Mouse (Mus musculus): ENCODE measurements at regions not wholly inside any gene's neighbourhood (a gene's known extent, or its start where the extent isn't known, plus 50 kb on each side); places are given as distances from the start of the nearest gene placed in this dataset.
"Not testable (repeated sequence)": the region's sequence is repeated elsewhere in the genome, so short reads cannot be mapped to it uniquely, and the experiment has no call there.

DNA sequence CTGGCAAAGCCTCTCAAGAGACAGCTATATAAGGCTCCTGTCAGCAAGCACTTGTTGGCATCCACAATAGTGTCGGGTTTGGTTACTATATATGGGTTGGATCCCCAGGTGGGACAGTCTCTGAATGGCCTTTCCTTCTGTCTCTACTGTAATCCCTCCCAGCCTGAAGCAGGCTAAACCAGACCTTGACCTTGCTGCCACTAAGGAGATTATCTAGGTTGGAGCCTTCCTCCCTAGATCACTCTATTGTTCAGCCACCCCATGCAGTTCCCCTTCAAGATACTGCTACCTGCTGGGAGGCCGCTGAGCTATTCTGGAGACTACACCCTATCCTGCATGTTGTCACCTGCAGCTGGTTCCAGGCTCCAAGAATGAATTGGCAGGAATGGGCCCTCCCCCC lies 712.7 kb downstream of the A830018L16Rik start:
- not testable (repeated sequence) for TF ChIP-seq CTCF (IDR thresholded peaks at IDR 0.05; ENCODE audit: low read depth, low read length); EP300 (IDR thresholded peaks at IDR 0.05; ENCODE audit: insufficient read depth, low read depth, low read length); POLR2A (IDR thresholded peaks at IDR 0.05; ENCODE audit: insufficient read depth, low read length)

All from ES-Bruce4 (cell line).